Mouse (Mus musculus) heart, postnatal 36 days (tissue): ENCODE measurements around the gene Pla2g4f. TPM values are rescaled to one million over a fixed set of nuclear protein-coding genes. Genes with fewer than 3 reads are reported as not detected.

Source experiments
- DNase-seq, 2 experiments: peaks; one replicate each; pipeline ENCODE4 v3.0.0; 2021 to 2022
- intact Hi-C: fragments of 180-260 bp; cut with DNase I; formaldehyde crosslinking; loops from one replicate; pipeline ENCODE4 v1.15.1; 2025
- total RNA-seq, 2 experiments: library from RNA; stranded (reverse); gene quantifications; 2 replicates each; pipeline ENCODE4 v1.2.3; 2021

Pla2g4f gene
- total RNA-seq, 2 experiments from 2014 or later: not detected

GRCm38 (mm10) chr2:120283550-120283949, 30.4 kb downstream of the Pla2g4f start:
- intact Hi-C loops: no loop called here
- no peak for DNase-seq

- DNase-seq: no peak
- intact Hi-C loops: loop anchor here (2.0 kb wide), 2 partner anchors 108 to 196 kb away; no protein-coding TSS in a partner anchor
Observed at GRCm38 (mm10) chr2:120281221-120281620, 32.7 kb downstream of the Pla2g4f start.

GRCm38 (mm10) chr2:120279961-120280360, 34.0 kb downstream of the Pla2g4f start:
- intact Hi-C loops: loop anchor here (1.0 to 2.0 kb wide), 3 partner anchors 101 to 195 kb away; no protein-coding TSS in a partner anchor
- peak; percentile 45 to 57 for DNase-seq

- no peak for DNase-seq
- intact Hi-C loops: no loop called here
Observed at GRCm38 (mm10) chr2:120276951-120277350, 37.0 kb downstream of the Pla2g4f start.

- no peak for DNase-seq
- intact Hi-C loops: loop anchor here (5.0 kb wide), 2 partner anchors 81 to 96 kb away; no protein-coding TSS in a partner anchor
Observed at GRCm38 (mm10) chr2:120268635-120269034, 45.3 kb downstream of the Pla2g4f start.

- DNase-seq: no peak
- intact Hi-C loops: loop anchor here (5.0 kb wide), 2 partner anchors 78 to 93 kb away; no protein-coding TSS in a partner anchor
Observed at GRCm38 (mm10) chr2:120265523-120265922, 48.4 kb downstream of the Pla2g4f start.

GRCm38 (mm10) chr2:120264858-120265257, 49.1 kb downstream of the Pla2g4f start:
- DNase-seq: no peak

GRCm38 (mm10) chr2:120262876-120263275, 51.1 kb downstream of the Pla2g4f start:
- DNase-seq: no peak
- intact Hi-C loops: no loop called here

More at GRCm38 (mm10) chr2:120264858-120265257, 49.1 kb downstream of the Pla2g4f start:
- intact Hi-C loops: loop anchor here (5.0 kb wide), 2 partner anchors 78 to 93 kb away; no protein-coding TSS in a partner anchor

GRCm38 (mm10) chr2:120261346-120261745, 52.6 kb downstream of the Pla2g4f start:
- intact Hi-C loops: no loop called here
- DNase-seq: no peak

- intact Hi-C loops: no loop called here
- DNase-seq: no peak
Observed at GRCm38 (mm10) chr2:120256259-120256658, 57.7 kb downstream of the Pla2g4f start.

- intact Hi-C loops: no loop called here
- DNase-seq: no peak
Observed at GRCm38 (mm10) chr2:120252644-120253043, 61.3 kb downstream of the Pla2g4f start.

Other genes with a start within 250 kb of the Pla2g4f start
- gene Ehd4, start 159.6 kb downstream of the Pla2g4f start, total RNA-seq: 100 to 1,000 TPM; 372 to 460 TPM
- gene Pla2g4e, start 68.8 kb downstream of the Pla2g4f start, total RNA-seq: 1 to 10 TPM; 3.0 to 3.1 TPM
- not detected for gene Pla2g4d, start 25.0 kb downstream of the Pla2g4f start, total RNA-seq
- 10 to 100 TPM; 30.4 to 36.0 TPM for gene Vps39, start 39.0 kb upstream of the Pla2g4f start, total RNA-seq
- 10 to 100 TPM; 21.6 to 25.2 TPM for gene Ganc, start 89.7 kb upstream of the Pla2g4f start, total RNA-seq
- gene Tmem87a, start 89.9 kb upstream of the Pla2g4f start, total RNA-seq: 10 to 100 TPM; 18.3 to 18.8 TPM
- 1 to 10 TPM in 1 of 2 experiments, under 1 TPM in 1; 0.69 to 1.7 TPM for gene Capn3, start 141.9 kb upstream of the Pla2g4f start, total RNA-seq
- gene Zfp106, start 249.7 kb upstream of the Pla2g4f start, total RNA-seq: 100 to 1,000 TPM; 471 TPM